ENCODE assay signal across 14 mouse cellular contexts in the genomic region with DNA sequence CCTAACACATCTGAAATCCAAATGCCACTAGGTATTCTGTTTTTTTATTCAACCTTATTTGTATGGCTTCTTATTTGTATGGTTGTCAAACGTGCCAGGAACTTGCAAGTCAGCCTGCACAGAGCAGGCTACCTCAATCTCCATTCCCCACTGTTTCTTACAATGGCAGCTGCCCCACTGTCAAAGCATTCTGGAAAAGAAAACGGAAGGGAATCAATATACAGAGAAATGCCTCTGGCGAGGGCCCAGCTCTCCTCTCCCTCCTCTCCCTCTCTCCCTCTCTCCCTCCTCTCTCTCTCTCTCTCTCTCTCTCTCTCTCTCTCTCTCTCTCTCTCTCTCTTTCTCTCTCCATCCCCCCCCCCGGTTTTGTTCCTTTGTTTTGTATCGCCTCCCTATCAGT.
DNase-seq lines count a peak whose midpoint lies in the region; ATAC-seq lines count a peak whose summit lies in the region.
"Had no signal": no experiment of that assay in that cellular context is flagged by ENCODE, and none has a peak within 500 bp of the region (broad histone marks: within the 10 kb centered on the region; RNA-seq: fewer than 3 reads in every experiment).

No protein-coding gene starts in this region.

- 41% methylated on average over 5 of the region's 5 CpGs for WGBS in kidney, embryonic 15.5 days
- WGBS in embryonic facial prominence, embryonic 14.5 days, result 45% methylated on average over 5 of the region's 5 CpGs
- WGBS in hindbrain, embryonic 11.5 days, result 31% methylated on average over 5 of the region's 5 CpGs
- WGBS in midbrain, embryonic 14.5 days, result 10% methylated on average over 5 of the region's 5 CpGs

- H3K27me3 ChIP-seq in kidney, embryonic 15.5 days, result no peaks in the 10 kb centered on the region
- H3K27me3 ChIP-seq in embryonic facial prominence, embryonic 14.5 days (replicated peaks; ENCODE audit: control insufficient read depth, insufficient read depth, low read length), result no peaks in the 10 kb centered on the region
- H3K27me3 ChIP-seq in hindbrain, embryonic 11.5 days (ENCODE audit: control insufficient read depth, insufficient read depth, low read length), result no peaks in the 10 kb centered on the region
- H3K27me3 ChIP-seq in midbrain, embryonic 14.5 days (ENCODE audit: control insufficient read depth, insufficient read depth, low read length), result no peaks in the 10 kb centered on the region
- H3K27me3 ChIP-seq: limb, embryonic 13.5 days; neural tube, embryonic 15.5 days had no signal

- no peak for ATAC-seq in kidney, embryonic 15.5 days (replicated peaks; ENCODE audit: low FRiP score)
- ATAC-seq in embryonic facial prominence, embryonic 14.5 days (ENCODE audit: low read depth), result no peak
- no peak for ATAC-seq in hindbrain, embryonic 11.5 days (ENCODE audit: low FRiP score)
- ATAC-seq in midbrain, embryonic 14.5 days (ENCODE audit: low FRiP score, low TSS enrichment), result no peak

- H3K9ac ChIP-seq in kidney, embryonic 15.5 days, result no peak overlapping the region
- no peak overlapping the region for H3K9ac ChIP-seq in embryonic facial prominence, embryonic 14.5 days (ENCODE audit: low read depth, low read length)
- H3K9ac ChIP-seq in hindbrain, embryonic 11.5 days (ENCODE audit: low read depth, low read length), result no peak overlapping the region
- H3K9ac ChIP-seq in midbrain, embryonic 14.5 days (replicated peaks; ENCODE audit: low read length), result no peak overlapping the region
- H3K9ac ChIP-seq: limb, embryonic 13.5 days; neural tube, embryonic 15.5 days had no signal

- peaks cover 57% of the 10 kb centered on the region for H3K4me1 ChIP-seq in kidney, embryonic 15.5 days
- H3K4me1 ChIP-seq in embryonic facial prominence, embryonic 14.5 days (ENCODE audit: control insufficient read depth, insufficient read depth, low read length), result peaks cover 41% of the 10 kb centered on the region
- H3K4me1 ChIP-seq in hindbrain, embryonic 11.5 days (replicated peaks; ENCODE audit: control insufficient read depth, insufficient read depth, low read length), result peaks cover 16% of the 10 kb centered on the region
- H3K4me1 ChIP-seq in midbrain, embryonic 14.5 days (ENCODE audit: control insufficient read depth, insufficient read depth, low read length), result peaks cover 42% of the 10 kb centered on the region

- H3K27ac ChIP-seq in kidney, embryonic 15.5 days, result peak overlapping the region; percentile 63
- peak overlapping the region; percentile 4; the same call in 1 of the 2 replicates for H3K27ac ChIP-seq in embryonic facial prominence, embryonic 14.5 days (replicated peaks; ENCODE audit: low read depth, low read length)
- H3K27ac ChIP-seq in hindbrain, embryonic 11.5 days (ENCODE audit: low read depth, low read length), result peak overlapping the region; percentile 25; the same call in 1 of the 2 replicates
- H3K27ac ChIP-seq in midbrain, embryonic 14.5 days (replicated peaks; ENCODE audit: low read depth, low read length), result peak overlapping the region; percentile 56
- H3K27ac ChIP-seq: neural tube, embryonic 15.5 days had no signal

- DNase-seq in kidney, postnatal 10 days, result no peak
- no peak for DNase-seq in embryonic facial prominence, embryonic 14.5 days (ENCODE audit: low spot score)
- no peak for DNase-seq in hindbrain, embryonic 11.5 days (ENCODE audit: low spot score)
- peak; percentile 48 for DNase-seq in midbrain, embryonic 14.5 days
- DNase-seq in layer of hippocampus, adult 11-12 months (ENCODE audit: low spot score), result no peak
- DNase-seq in spleen, postnatal 14 days (ENCODE audit: low spot score in 2 of 2), result no peak
- DNase-seq: cerebellum, adult 2 months; heart, adult 18-20 months; kidney, postnatal 25 days; lung, adult 18-20 months; right cerebral cortex, adult 18-20 months had no signal

- H3K4me3 ChIP-seq in kidney, embryonic 15.5 days (replicated peaks), result no peak overlapping the region
- H3K4me3 ChIP-seq in embryonic facial prominence, embryonic 14.5 days (ENCODE audit: low read depth, low read length), result no peak overlapping the region
- H3K4me3 ChIP-seq in hindbrain, embryonic 11.5 days (ENCODE audit: low read depth, low read length), result no peak overlapping the region
- H3K4me3 ChIP-seq in midbrain, embryonic 14.5 days (replicated peaks; ENCODE audit: low read depth, low read length), result no peak overlapping the region
- H3K4me3 ChIP-seq: limb, embryonic 13.5 days; neural tube, embryonic 15.5 days had no signal

- H3K4me2 ChIP-seq in kidney, embryonic 15.5 days, result no peak overlapping the region
- H3K4me2 ChIP-seq in embryonic facial prominence, embryonic 14.5 days (ENCODE audit: low read depth, low read length), result no peak overlapping the region
- H3K4me2 ChIP-seq in hindbrain, embryonic 11.5 days (replicated peaks; ENCODE audit: low read depth, low read length), result no peak overlapping the region
- H3K4me2 ChIP-seq in midbrain, embryonic 14.5 days (ENCODE audit: low read length), result no peak overlapping the region
- H3K4me2 ChIP-seq: limb, embryonic 13.5 days; neural tube, embryonic 15.5 days had no signal

- H3K36me3 ChIP-seq in kidney, embryonic 15.5 days, result no peaks in the 10 kb centered on the region
- no peaks in the 10 kb centered on the region for H3K36me3 ChIP-seq in embryonic facial prominence, embryonic 14.5 days (ENCODE audit: control insufficient read depth, insufficient read depth, low read length)
- no peaks in the 10 kb centered on the region for H3K36me3 ChIP-seq in hindbrain, embryonic 11.5 days (ENCODE audit: control insufficient read depth, insufficient read depth, low read length)
- no peaks in the 10 kb centered on the region for H3K36me3 ChIP-seq in midbrain, embryonic 14.5 days (ENCODE audit: control insufficient read depth, insufficient read depth, low read length)
- H3K36me3 ChIP-seq: limb, embryonic 13.5 days; neural tube, embryonic 15.5 days had no signal

- H3K9me3 ChIP-seq in kidney, embryonic 15.5 days (replicated peaks), result no peaks in the 10 kb centered on the region
- no peaks in the 10 kb centered on the region for H3K9me3 ChIP-seq in embryonic facial prominence, embryonic 14.5 days (ENCODE audit: control insufficient read depth, low read length)
- no peaks in the 10 kb centered on the region for H3K9me3 ChIP-seq in hindbrain, embryonic 11.5 days (ENCODE audit: control insufficient read depth, low read length)
- no peaks in the 10 kb centered on the region for H3K9me3 ChIP-seq in midbrain, embryonic 14.5 days (ENCODE audit: control insufficient read depth, low read length)
- H3K9me3 ChIP-seq: neural tube, embryonic 15.5 days had no signal

Comparison
In these comparisons a context has a peak if more than half of its experiments do, and no peak if none do; other contexts are left out.
1. H3K27ac ChIP-seq: peak in every context shown above with its lines; median percentile 63 in kidney, embryonic 15.5 days; 56 in midbrain, embryonic 14.5 days; 25 in hindbrain, embryonic 11.5 days; 4 in embryonic facial prominence, embryonic 14.5 days.